Mouse (Mus musculus): Measurements from ENCODE around the gene Pld2.

- TF ChIP-seq POLR2A (IDR thresholded peaks at IDR 0.05; ENCODE audit: insufficient read depth, low read depth, low read length) (peak; percentile 51), CTCF (IDR thresholded peaks at IDR 0.05) (no peak)
Measured at GRCm38 (mm10) chr11:70594253-70594989, 54.6 kb downstream of the Pld2 start.
